Mouse (Mus musculus) yolk sac, embryonic 10.5 days (tissue): ENCODE measurements around the gene Flvcr2.
A peak's percentile ranks its signal among the peaks of the same experiment; 100 is the strongest.
"Not testable (repeated sequence)": the region's sequence is repeated elsewhere in the genome, so short reads cannot be mapped to it uniquely, and the experiment has no call there.

Experiments used
- DNase-seq: peaks from one replicate; pipeline ENCODE4 v3.0.0-alpha.2; 2017; ENCODE audit warnings: low spot score

Flvcr2 gene

GRCm38 (mm10) chr12:85745827-85746695 is at the start of gene Flvcr2:
TSS of gene Flvcr2 (plus strand) at chr12:85746539.
- DNase-seq, result peak; percentile 89

- DNase-seq, result not testable (repeated sequence)
Observed at GRCm38 (mm10) chr12:85698179-85698578, 48.2 kb upstream of the Flvcr2 start.

- DNase-seq, result no peak
Observed at GRCm38 (mm10) chr12:85700191-85700841, 46.0 kb upstream of the Flvcr2 start.

GRCm38 (mm10) chr12:85700842-85701223 is 45.5 kb upstream of the Flvcr2 start:
- DNase-seq, result peak; percentile 62

DNA sequence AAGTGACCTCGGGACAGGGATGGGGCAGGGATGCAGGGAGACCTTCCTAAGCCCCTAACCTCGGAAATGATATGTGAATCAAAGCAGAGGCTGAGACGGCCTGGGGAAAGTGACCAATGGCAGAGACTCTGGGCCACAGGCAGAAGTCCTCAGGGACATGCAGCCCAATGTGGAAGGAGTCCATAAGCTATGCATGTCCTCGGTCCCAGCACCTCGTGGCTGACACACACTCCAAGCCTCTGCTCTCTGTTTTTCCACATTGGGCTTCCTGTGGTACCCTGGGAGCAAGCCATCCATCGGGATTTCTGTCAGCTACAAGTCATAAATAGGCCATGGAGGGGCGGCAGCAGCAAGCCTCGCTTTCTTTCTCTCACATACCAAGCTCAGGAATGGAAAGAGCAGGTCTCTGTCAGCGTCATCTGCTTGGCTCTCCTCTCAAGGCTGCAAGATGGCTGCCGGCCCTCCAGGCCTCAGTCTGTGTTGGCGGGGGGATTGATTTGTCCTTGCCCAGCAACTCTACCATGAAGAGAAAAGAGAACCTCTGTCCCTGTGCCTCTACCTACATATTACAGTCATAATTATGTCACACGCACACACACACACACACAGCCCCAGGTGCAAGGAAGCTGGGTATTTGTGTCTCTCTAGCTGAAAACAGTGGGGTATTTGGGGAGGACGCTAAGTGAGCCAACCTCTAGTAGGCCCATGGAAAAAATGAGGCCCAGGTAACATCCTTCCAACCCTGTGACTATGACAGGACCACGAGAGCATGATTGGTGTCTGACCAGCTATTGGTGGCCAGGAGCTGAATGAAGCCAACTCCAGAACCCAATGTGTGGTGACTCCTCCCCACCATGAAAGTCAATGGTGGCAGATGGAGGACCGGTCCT is 43.9 kb upstream of the Flvcr2 start:
- no peak for DNase-seq

DNA sequence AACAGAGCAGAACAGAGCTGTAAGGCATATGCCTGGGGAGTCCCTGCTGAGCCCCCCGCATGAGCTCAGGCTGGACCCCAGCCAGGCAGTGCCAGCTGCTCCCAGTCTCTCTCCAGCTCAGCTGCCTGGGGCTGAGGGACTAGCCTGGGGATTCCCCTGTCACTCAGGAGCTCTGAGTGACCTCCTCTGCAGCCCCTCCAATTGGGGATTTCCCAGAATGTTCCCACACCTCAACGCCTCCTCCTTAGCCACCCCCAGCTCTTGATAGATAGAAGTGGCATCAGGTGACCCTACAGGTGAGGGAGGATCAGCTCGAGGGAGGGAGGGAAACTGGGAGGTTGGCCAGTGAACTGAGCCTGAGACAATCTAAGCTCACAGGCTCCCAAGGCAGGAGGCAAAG is 42.8 kb upstream of the Flvcr2 start:
- DNase-seq, result no peak

DNA sequence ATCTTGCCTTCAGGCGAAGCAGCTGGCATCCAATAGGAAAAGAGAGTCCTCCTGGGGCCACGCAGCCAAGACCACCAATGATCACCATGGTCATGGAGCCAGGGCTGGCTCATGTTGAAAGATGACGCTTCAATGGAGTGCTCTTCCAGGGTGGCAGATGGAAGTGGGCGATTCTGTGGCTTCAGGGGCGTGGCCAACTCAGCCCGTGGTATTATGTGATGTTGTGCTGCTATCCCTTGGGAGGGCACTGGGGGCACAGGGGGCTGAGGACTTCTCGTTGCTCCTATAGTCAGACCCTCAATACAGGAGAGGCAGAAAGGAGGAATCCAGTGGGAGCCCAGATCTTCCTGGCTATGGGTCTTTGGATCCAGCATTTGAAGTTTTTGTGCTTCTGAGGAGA is 41.8 kb upstream of the Flvcr2 start:
- DNase-seq, result no peak

- peak; percentile 82 for DNase-seq
Observed at GRCm38 (mm10) chr12:85705002-85705830, 41.1 kb upstream of the Flvcr2 start.

DNA sequence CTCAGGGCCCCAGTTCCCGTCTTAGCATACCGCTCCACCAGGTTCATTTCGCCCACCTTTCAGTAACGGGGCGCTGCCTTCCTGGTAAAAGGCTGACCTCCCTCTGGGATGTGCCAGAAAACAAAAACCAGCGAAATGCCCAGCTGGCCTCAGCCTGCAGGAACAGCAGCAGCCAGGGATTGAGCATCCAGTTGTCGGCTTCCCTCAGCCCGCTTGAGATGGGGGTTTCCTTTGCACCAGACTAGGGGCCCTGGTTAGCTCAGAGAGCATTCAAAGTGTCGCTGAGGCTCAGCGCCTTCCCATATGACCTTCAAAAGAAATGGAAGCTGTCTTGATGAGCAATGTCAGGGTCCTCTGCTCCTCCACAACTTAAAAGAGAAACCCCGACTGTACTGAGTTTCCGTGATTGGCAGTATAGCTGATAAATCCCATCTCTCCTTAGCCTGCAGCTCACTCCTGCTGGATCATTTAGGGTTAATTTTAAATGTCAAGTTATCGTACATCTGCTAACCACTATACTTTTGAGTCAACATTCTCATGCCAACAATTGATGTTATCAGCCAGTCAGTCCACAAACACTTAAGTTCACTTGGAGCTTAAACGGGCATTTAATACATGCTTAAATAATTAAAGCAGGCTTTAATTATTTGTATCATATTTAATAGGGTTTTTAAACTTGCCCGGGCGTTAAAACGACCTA is 40.4 kb upstream of the Flvcr2 start:
- DNase-seq, result no peak

DNA sequence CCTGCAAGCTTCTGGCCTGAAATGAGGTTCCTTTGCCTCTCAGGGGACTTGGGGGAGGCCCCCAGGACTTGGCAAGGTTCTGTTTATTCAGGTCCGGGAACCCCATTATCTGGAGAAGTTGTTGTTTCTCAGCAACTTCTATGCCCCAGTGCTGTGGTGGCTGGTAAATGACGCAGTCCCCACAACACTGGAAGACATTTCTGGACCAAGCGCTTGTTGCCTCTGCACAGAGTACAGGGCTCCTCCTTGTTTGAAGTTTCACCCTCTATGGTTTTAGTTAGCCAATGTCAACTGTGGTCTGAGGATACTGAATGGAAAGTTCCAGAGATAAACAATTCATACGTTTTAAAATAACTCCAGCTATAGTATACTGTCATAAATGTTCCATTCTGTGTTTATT is 39.4 kb upstream of the Flvcr2 start:
- DNase-seq, result no peak

- no peak for DNase-seq
Observed at GRCm38 (mm10) chr12:85707391-85707790, 38.9 kb upstream of the Flvcr2 start.

DNA sequence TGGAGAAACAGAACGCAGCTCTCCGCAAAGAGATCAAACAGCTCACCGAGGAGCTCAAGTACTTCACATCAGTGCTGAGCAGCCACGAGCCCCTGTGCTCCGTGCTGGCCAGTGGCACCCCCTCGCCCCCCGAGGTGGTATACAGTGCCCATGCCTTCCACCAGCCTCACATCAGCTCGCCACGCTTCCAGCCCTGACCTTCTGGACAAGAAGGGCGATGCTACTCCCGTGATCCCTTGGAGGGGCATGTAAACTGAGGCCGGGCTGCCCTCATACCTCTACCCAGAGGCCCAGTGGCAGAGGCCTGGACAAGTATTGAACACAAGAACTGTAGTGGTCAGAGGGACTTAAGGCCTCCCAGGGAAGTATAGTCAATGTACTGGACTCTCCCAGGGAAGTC is 37.8 kb upstream of the Flvcr2 start:
- no peak for DNase-seq

DNA sequence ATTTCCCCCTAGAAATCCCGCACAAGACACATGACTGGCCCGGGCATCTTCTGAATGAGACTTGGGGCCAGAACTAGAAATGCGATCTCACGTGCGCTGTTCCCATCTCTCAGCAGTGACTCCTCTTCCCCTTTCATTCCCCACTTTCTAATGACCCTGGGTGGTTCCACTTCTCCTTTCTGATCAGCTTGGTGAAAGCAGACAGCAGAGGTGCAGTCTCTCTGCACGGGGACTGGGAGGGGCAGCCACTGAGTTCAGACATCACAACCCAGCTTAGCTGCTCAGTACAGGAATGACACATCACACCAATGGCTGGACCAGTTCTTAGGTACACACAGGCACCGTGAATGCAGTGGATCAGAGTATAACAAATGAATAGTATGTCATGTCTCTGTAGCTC is 35.6 kb upstream of the Flvcr2 start:
- DNase-seq, result no peak

GRCm38 (mm10) chr12:85712587-85712986 is 33.8 kb upstream of the Flvcr2 start:
- DNase-seq, result no peak

DNA sequence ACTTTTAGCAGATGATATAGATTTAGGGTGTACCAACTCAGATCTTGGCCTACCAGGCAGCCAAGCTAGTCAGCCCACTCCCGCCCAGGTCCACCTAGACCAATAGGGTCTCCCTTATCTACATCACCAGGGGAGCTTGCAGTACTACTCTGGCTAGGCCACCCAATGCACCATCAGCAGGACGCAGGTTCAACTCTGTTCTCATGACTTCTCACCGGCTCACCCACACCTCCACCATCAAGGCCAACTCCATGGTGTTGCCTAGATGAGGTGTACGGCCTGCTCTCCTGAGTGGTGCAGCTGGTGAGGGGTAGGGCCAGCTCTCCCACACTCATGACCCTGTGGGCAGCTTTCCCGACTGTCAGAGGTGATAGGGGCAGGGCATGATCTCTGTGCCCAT is 32.2 kb upstream of the Flvcr2 start:
- DNase-seq, result no peak

DNA sequence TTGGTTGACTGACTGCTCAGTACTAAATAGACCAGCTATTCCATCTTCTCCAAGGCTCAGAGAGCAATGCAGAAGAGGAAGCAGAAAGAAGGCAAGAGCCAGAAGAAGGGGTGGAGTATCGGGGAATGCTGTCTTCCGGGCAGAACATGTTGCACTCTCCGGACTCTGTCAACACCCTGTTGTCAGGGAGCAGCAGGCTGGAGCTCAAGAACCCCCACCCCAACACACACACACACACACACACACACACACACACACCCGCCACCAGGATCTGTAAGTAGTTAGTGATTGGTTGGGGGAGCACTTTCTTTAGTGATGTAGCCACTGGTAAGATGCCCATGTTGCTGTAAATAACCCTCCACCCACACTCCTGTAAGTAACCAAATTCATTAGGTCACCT is 21.0 kb upstream of the Flvcr2 start:
- no peak for DNase-seq

- DNase-seq, result no peak
Observed at GRCm38 (mm10) chr12:85726729-85727397, 19.5 kb upstream of the Flvcr2 start.

DNA sequence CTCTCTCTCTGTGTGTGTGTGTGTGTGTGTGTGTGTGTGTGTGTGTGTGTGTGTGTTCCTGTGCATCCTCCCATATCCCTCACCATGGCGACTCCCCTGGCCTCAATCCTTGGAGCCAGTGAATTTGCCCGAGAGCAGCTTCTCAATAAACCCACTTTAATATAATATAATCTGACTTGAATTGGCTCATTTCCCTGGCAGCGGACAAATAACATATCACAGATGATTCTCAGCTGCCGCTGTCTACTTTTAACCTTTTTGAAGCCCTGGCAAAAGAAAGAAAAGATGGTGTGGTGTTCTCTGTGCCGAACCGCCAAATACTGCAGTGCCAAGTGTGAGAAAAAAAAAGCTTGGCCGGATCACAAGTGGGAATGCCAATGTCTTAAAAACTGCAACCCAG is 18.2 kb upstream of the Flvcr2 start:
- no peak for DNase-seq

- peak; percentile 33 for DNase-seq
Observed at GRCm38 (mm10) chr12:85729022-85729944, 17.1 kb upstream of the Flvcr2 start.
